Mouse (Mus musculus): ENCODE results near the gene Folr2.

The Folr2 gene

GRCm38 (mm10) chr7:101823758-101824630 is 33.0 kb downstream of the Folr2 start:
- no peak for DNase-seq (ENCODE audit: low read depth)

- DNase-seq (ENCODE audit: low read depth): no peak
Observed at GRCm38 (mm10) chr7:101822836-101823757, 33.9 kb downstream of the Folr2 start.

- no peak for DNase-seq (ENCODE audit: low read depth)
Observed at GRCm38 (mm10) chr7:101821571-101822501, 35.2 kb downstream of the Folr2 start.

GRCm38 (mm10) chr7:101820295-101821030 is 36.5 kb downstream of the Folr2 start:
- DNase-seq (ENCODE audit: low read depth): no peak

- DNase-seq (ENCODE audit: low read depth): no peak
Observed at GRCm38 (mm10) chr7:101817861-101818401, 39.1 kb downstream of the Folr2 start, which contains the start of gene Phox2a. Gene Phox2a, plus strand, starts transcription at chr7:101818313.
